Mouse (Mus musculus): ENCODE data around the gene Camta1.
A peak's percentile ranks its signal among the peaks of the same experiment; 100 is the strongest.

Gene Camta1

GRCm38 (mm10) chr4:151372855-151373566 lies 488.7 kb downstream of the Camta1 start:
- DNase-seq, result no peak

DNA sequence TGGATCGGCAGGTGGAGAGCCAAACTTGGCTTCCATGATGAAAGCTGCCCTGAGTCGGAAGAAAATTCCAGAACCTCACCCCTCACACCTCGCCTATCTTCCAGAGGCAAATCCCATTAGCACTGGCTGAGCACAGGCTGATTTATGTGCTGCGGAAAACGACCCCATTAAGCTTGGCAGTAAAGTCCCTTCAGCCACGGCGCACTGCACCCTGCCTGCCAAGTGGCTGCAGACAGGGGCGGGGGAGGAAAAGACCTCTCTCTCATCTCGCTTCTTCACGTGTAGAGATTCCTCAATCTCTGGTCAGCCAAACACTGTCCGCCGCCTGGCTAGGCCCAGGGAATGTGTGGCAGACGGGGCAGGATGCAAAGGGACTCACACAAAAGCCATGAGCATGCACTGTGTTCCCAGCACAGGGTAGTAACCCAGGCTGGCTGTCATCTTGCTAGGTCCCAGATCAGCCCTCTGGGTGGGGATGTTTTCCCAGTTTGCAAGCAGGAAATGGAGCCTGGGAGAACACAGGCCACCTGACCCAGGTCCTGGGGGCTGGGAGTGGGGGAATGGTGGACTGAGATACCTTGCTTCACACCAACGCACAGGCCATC lies 494.6 kb downstream of the Camta1 start:
- no peak for DNase-seq

- peak; percentile 8 to 10 for DNase-seq
Observed at GRCm38 (mm10) chr4:151360976-151361673, 500.6 kb downstream of the Camta1 start.

DNA sequence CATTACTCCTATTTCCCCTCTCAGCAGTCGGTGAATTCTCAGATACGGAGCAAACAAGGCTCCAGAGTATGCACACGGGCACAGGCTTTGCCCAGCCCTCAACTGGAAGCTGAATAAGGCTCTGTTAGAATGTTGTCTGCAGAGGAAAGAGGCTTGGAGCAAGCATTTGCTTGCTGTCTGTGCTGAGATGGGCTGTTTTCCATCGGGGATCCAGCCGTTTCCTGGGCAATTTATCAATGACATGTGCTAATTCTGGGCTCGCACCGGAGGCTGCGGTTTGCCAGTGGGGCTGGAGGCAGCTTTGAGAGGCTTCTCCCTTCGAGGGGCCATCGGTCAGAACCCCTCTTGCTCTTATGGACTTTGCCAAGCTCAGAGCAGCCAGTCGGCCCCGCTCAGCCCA lies 506.2 kb downstream of the Camta1 start:
- DNase-seq, result no peak

DNA sequence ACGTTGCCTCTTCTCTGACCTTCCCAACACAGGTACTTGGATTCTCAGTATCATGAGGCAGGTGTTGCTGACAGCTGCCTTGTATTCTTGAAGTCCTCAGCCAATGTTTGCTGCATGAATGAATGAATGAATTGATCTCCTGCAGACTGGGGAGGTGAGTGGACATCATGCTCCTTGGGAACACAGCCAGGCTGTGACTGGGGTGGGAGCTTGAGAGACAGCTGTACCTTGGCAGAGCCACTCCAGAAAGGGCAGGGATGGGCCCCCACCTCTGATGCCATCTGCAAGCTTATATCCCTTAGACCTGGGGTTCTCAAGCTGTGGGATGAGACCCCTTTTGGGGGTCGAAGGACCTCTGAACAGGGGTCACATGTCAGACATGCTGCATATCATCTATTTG lies 508.9 kb downstream of the Camta1 start:
- DNase-seq, result no peak

DNA sequence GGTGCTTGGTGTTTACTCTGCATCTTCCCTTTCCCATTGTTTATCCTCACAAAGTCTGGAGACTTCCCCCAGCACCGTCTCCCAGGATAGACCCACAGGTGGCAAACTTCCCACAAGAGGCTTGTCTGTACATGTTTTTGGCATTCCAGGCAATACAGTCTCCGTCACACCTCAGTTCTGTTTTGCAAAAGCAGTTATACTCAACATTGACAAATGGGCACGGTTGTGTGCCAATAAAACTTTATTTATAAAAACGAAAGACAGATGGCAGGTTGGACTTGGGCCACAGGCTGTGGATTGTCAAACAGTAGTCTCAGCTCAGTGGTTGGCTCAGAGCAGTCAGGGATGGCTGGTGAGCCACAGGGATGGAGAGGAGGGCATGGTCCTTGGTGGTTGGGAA lies 509.4 kb downstream of the Camta1 start:
- no peak for DNase-seq

GRCm38 (mm10) chr4:151351757-151352156 lies 509.9 kb downstream of the Camta1 start:
- no peak for DNase-seq

GRCm38 (mm10) chr4:151347620-151348019 lies 514.1 kb downstream of the Camta1 start:
- DNase-seq, result no peak

DNA sequence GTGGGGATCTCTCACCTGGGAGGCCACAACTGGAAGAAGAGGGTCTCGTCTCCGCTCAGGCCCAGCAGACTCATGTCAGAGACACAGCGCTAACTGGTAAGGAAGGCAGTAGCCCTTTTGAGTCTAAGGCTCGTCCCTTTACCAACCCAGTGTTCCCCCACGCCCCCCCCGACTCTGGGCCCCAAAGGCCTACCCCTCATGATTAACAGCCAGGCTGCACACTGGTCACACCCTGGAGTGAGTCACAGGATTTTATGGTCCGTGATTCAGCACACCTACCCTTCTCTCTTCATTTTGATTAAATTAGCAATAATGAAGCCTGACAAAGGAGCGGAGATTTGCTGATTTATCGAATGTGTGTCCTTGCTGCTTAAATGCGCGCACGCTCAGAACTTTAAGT lies 515.0 kb downstream of the Camta1 start:
- no peak for DNase-seq

DNA sequence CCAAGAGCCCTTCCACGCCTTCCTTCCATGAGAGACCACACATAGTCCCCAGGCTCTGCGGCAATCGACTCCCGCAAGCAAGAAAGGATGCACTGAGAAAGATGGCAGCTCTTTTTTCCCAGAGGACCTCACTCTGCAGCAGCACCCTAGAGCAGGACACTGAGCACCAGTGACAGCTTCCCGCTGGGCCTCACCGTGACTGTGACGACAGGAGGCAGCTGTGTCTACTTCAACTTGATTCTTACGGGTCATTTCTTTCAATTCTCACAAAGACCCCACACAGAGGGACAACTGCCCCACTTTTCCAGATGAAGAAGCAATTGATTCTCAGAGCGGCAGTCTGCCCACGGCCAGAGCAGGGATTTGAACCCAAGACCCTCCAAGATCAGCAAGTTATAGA lies 516.9 kb downstream of the Camta1 start:
- no peak for DNase-seq

GRCm38 (mm10) chr4:151339421-151339820 lies 522.3 kb downstream of the Camta1 start:
- DNase-seq, result peak; percentile 26 to 29

GRCm38 (mm10) chr4:151338931-151339330 lies 522.7 kb downstream of the Camta1 start:
- no peak for DNase-seq

DNA sequence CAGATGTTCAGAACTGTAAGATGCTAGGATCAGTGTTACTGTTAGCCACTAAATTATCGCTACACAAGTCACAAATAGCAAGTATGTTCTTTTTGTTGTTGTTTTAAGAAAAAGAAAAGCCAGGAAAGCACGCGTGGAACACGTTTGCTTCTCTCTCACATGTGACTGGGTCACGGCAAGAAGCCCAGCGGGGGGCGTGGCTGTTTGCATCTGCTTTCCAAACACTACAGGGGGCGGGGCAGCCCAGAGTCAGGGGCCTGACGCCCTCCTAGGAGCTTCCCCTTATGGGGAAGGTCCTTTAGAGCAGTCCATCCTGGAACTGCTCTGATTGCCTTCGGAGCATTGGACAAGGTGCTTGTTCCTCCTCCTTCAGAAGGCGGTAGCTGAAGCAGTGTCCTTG lies 524.1 kb downstream of the Camta1 start:
- DNase-seq, result peak in 1 of 2 experiments; percentile 12

GRCm38 (mm10) chr4:151336413-151336812 lies 525.3 kb downstream of the Camta1 start:
- peak; percentile 12 to 15 for DNase-seq

DNA sequence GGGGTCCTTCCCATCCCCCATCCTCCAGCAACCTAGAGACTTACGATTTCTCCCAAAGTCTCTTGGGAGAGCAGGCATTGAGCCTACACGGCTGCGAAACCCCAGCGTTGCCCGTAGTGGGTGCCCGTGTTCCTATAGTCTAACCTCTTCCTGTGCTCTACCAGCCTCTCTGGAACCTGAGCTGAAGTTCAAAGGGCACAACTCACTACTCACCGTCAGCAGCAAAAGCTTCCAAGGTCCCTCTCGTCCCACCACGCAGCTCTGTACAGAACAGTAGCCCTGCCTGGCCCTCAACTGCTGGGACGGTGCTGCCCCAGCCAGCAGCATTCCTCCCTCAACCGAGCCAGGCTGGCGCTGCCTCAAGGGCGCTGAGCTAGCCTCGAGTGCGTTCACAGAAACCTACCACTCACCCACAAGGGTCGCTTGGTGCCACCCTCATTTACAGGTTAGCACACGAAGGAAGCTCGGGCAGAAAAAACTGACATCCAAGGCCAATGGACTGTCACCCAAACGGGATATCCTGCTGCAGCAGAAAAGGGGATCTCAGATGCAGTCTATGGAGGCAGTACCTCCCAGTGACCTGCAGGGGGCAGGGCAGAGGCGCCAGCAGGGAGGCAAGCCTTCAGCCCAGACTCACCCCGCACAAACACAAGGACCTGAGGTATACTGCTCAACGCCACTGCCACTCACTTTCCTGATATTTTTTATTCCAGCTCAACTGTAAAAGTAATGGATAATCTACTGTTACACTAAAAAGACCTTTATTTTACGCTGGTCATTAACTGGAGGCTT lies 526.5 kb downstream of the Camta1 start:
- DNase-seq, result peak; percentile 42 to 70

- DNase-seq, result no peak
Observed at GRCm38 (mm10) chr4:151332074-151332849, 529.4 kb downstream of the Camta1 start.

GRCm38 (mm10) chr4:151330983-151331382 lies 530.7 kb downstream of the Camta1 start:
- peak in 1 of 2 experiments; percentile 53 for DNase-seq

DNA sequence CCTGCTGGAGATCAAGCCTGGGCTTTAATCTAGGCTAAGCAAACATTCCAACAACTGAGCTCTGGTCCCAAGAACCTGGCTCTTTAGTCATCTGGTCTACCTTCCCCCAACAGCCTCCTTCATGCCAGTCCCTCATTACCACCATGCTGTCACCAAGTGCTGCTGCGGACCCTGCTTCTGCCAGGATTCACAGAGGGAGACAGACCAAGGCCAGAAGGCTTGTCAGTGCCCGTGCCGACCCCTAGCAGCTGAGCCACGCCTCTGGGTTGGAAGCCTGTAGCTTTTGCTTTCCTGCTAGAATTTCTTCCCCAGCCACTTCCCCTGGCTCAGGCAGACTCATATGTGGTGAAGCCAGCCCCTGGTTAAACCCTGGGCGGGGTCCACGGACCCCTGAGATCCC lies 533.6 kb downstream of the Camta1 start:
- no peak for DNase-seq

- no peak for DNase-seq
Observed at GRCm38 (mm10) chr4:151326971-151327686, 534.5 kb downstream of the Camta1 start.

GRCm38 (mm10) chr4:151316428-151316827 lies 545.2 kb downstream of the Camta1 start:
- no peak for DNase-seq

DNA sequence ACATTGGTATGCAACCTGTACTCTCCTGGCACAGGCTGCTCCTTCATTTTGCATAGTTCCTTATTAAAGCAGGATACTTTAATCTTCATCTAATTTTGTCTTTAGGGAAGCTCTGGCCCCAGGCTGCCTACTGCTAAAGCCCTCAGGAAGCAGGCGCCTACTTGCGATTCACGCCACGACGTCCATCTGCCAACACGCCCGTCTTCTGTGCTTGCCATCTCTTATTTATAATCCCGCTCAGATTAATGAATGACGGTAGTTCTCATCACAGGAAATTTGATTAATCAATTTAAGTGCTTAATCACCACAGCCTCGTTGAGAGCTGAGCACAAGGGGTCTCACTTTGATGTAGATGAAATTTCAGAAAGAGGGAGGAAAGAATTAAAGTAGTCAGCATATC lies 546.0 kb downstream of the Camta1 start:
- no peak for DNase-seq

DNA sequence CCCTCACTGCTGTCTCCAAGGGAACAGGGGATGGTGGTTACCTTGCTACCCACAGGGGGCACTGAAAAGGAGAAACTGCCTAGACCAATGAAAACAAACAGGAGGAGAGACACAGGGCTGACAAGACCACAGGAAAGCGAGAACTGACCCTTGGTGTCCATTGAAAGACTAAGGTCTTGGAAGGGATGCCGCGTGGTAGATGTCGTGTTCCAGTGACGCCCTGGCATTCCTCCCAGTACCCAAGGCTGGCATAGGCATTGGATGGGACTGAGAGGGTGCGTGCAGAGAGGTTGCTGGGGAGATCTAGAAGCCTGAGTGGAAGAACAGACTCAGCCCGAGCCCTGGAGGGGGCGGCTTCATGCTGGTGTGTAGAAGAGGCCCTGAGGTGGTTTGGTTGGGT lies 550.9 kb downstream of the Camta1 start:
- no peak for DNase-seq

Measured in kidney, postnatal 36 days (tissue).